In the genomic region with DNA sequence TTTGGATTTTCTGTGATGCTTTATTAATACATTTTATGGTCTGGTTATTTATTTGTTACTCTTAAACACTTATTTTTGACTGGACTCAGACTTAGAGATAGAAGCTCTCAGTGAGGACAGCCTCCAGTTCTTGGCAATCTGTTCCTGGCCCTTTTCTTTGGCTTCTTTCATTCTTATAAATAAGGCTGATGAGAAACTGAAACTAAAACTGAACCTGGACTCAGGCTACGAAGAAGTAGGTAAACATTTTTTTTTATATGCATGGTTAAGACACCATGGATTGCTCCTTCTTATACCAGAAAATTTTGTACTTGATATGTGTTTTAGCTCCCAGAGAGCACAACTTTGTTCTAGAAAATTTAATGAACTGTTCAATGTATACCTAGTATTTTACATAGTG, we compare ENCODE assay signal across 17 mouse cellular contexts.
DNase-seq lines count a peak whose midpoint lies in the region; ATAC-seq and TF ChIP-seq lines count a peak whose summit lies in the region.
"Had no signal": no experiment of that assay in that cellular context is flagged by ENCODE, and none has a peak within 500 bp of the region (broad histone marks: within the 10 kb centered on the region; RNA-seq: fewer than 3 reads in every experiment).

No protein-coding gene starts in this region.

- H3K4me1 ChIP-seq in cerebellum, adult 2 months (ENCODE audit: control insufficient read depth, insufficient read depth, low read length): peaks cover 3% of the 10 kb centered on the region; the same call in 1 of the 2 replicates
- no peaks in the 10 kb centered on the region for H3K4me1 ChIP-seq in lung, embryonic 14.5 days (ENCODE audit: insufficient read depth)
- H3K4me1 ChIP-seq: limb, embryonic 12.5 days; liver, embryonic 15.5 days; megakaryocyte, embryonic 14.5 days had no signal

- ATAC-seq in lung, embryonic 14.5 days (ENCODE audit: insufficient read depth): no peak
- ATAC-seq in megakaryocyte progenitor cell, adult 5-6 weeks (replicated peaks; ENCODE audit: poor library complexity): peak; percentile 57
- ATAC-seq: forebrain, postnatal 0 days; midbrain, embryonic 16.5 days had no signal

- H3K27ac ChIP-seq in cerebellum, adult 2 months (ENCODE audit: insufficient read depth, low read length): no peak overlapping the region
- no peak overlapping the region for H3K27ac ChIP-seq in lung, embryonic 14.5 days (ENCODE audit: low read depth)
- H3K27ac ChIP-seq: limb, embryonic 12.5 days; liver, embryonic 15.5 days had no signal

- peak; percentile 40 for DNase-seq in cerebellum, adult 9-10 months
- no peak for DNase-seq in cerebellum, adult 2 months
- peak; percentile 5 for DNase-seq in lung, embryonic 14.5 days
- no peak for DNase-seq in lung, postnatal 10 days
- DNase-seq in brain, adult 2 months (ENCODE audit: low read depth, low spot score): peak; percentile 37
- no peak for DNase-seq in spleen, adult 18-20 months
- no peak for DNase-seq in natural killer cell, adult 2 months (ENCODE audit: low spot score in 2 of 2)
- DNase-seq: cerebellum, postnatal 36 days; forebrain, postnatal 0 days; gastrocnemius, postnatal 25 days; heart, postnatal 36 days had no signal

- no peaks in the 10 kb centered on the region for H3K36me3 ChIP-seq in lung, embryonic 14.5 days (ENCODE audit: insufficient read depth)
- H3K36me3 ChIP-seq: limb, embryonic 12.5 days; liver, embryonic 15.5 days had no signal

- no peak for TF ChIP-seq CTCF in cerebellum, adult 2 months (IDR thresholded peaks at IDR 0.05; ENCODE audit: borderline replicate concordance, insufficient read depth, low read depth, low read length)
- no peak for TF ChIP-seq CTCF in lung, embryonic 14.5 days (IDR thresholded peaks at IDR 0.05; ENCODE audit: low read depth)

- 23% methylated on average over 1 of the region's 1 CpGs for WGBS in cerebellum, adult 2 months
- WGBS in lung, embryonic 14.5 days: 46% methylated on average over 1 of the region's 1 CpGs

- H3K9ac ChIP-seq in lung, embryonic 14.5 days: no peak overlapping the region
- H3K9ac ChIP-seq: forebrain, postnatal 0 days; limb, embryonic 12.5 days; liver, embryonic 15.5 days had no signal

- H3K9me3 ChIP-seq in lung, embryonic 14.5 days (ENCODE audit: low read depth, low read length): no peaks in the 10 kb centered on the region
- H3K9me3 ChIP-seq: limb, embryonic 12.5 days; liver, embryonic 15.5 days; megakaryocyte, embryonic 14.5 days had no signal

- no peak overlapping the region for H3K4me2 ChIP-seq in lung, embryonic 14.5 days
- H3K4me2 ChIP-seq: heart, embryonic 11.5 days; limb, embryonic 12.5 days; liver, embryonic 15.5 days had no signal

- TF ChIP-seq POLR2A in cerebellum, adult 2 months (IDR thresholded peaks at IDR 0.05; ENCODE audit: borderline replicate concordance, insufficient read depth, low read length): no peak

- no peak overlapping the region for H3K4me3 ChIP-seq in cerebellum, adult 2 months (replicated peaks; ENCODE audit: insufficient read depth, low read depth, low read length)
- no peak overlapping the region for H3K4me3 ChIP-seq in lung, embryonic 14.5 days (ENCODE audit: low read depth, low read length)
- H3K4me3 ChIP-seq: limb, embryonic 12.5 days; liver, embryonic 15.5 days; megakaryocyte, embryonic 14.5 days had no signal

- H3K27me3 ChIP-seq in cerebellum, adult 2 months (ENCODE audit: control insufficient read depth, insufficient read depth, low read length): no peaks in the 10 kb centered on the region
- no peaks in the 10 kb centered on the region for H3K27me3 ChIP-seq in lung, embryonic 14.5 days (ENCODE audit: insufficient read depth, low read length)
- H3K27me3 ChIP-seq: limb, embryonic 12.5 days; liver, embryonic 15.5 days; megakaryocyte, embryonic 14.5 days had no signal

Comparison
In these comparisons a context has a peak if more than half of its experiments do, and no peak if none do; other contexts are left out.
1. DNase-seq: peak in cerebellum, adult 9-10 months (single experiment), lung, embryonic 14.5 days (single experiment) and brain, adult 2 months (single experiment); none in cerebellum, adult 2 months (0 of 2), lung, postnatal 10 days (single experiment), spleen, adult 18-20 months (0 of 2) and natural killer cell, adult 2 months (0 of 2).